Mouse (Mus musculus) bone marrow, adult 2 months (tissue): Measurements from ENCODE around the gene Tenm4. TPM values are rescaled to one million over a fixed set of nuclear protein-coding genes. Genes with fewer than 3 reads are reported as not detected.

Experiments
- H3K27ac ChIP-seq: fragments of 200-500 bp; 2 replicates; pipeline ENCODE4 v1.5.1; 2012; ENCODE audit warnings: low read depth, mild to moderate bottlenecking, control low read depth, inconsistent platforms, low read length; ENCODE audit not compliant: control insufficient read depth, poor library complexity, insufficient read depth
- H3K4me1 ChIP-seq: fragments of 200-500 bp; 2 replicates; pipeline ENCODE4 v1.6.1; 2011; ENCODE audit warnings: low read length; ENCODE audit not compliant: control insufficient read depth, insufficient read depth
- H3K4me3 ChIP-seq: fragments of 200-500 bp; replicated peaks from 2 replicates; pipeline ENCODE3; 2011; ENCODE audit warnings: mild to moderate bottlenecking, low read depth, low read length, control low read depth; ENCODE audit not compliant: control insufficient read depth
- CTCF ChIP-seq: fragments of 200-500 bp; IDR thresholded peaks from 2 replicates; pipeline ENCODE4 v1.5.1; 2011; ENCODE audit warnings: low read length, control low read depth; ENCODE audit not compliant: control insufficient read depth, insufficient read depth
- POLR2A ChIP-seq: fragments of 200-500 bp; IDR thresholded peaks from 2 replicates; pipeline ENCODE4 v1.6.1; 2011; ENCODE audit warnings: low read depth, mild to moderate bottlenecking, control low read depth, low read length, borderline replicate concordance; ENCODE audit not compliant: control insufficient read depth
- WGBS: fragments of 180-500 bp; shearing (Covaris S2); methylation state at CpG from one replicate; pipeline ENCODE4 v1.1.7; 2018; 5-methylcytosine and 5-hydroxymethylcytosine counted together
- polyA plus RNA-seq: library from polyadenylated mRNA; stranded (reverse); fragments of >200 nt; gene quantifications from 2 replicates; pipeline ENCODE4 v1.2.4, GENCODE M21; 2011; ENCODE audit warnings: low replicate concordance; ENCODE audit not compliant: missing spikeins, insufficient read depth, insufficient read length

Gene Tenm4
- 0.59 and 1.3 TPM in 2 replicates for polyA plus RNA-seq

GRCm38 (mm10) chr7:96170924-96171595 is at the start of gene Tenm4:
Tenm4 (plus strand) TSS chr7:96171246.
- WGBS, result 28% methylated on average over 14 of the region's 14 CpGs
- no peak within 1 kb of the TSS for H3K27ac ChIP-seq
- H3K4me1 ChIP-seq, result no peaks in the 10 kb centered on the region
- H3K4me3 ChIP-seq, result no peak within 1 kb of the TSS
- no peak for TF ChIP-seq CTCF
- TF ChIP-seq POLR2A, result no peak

DNA sequence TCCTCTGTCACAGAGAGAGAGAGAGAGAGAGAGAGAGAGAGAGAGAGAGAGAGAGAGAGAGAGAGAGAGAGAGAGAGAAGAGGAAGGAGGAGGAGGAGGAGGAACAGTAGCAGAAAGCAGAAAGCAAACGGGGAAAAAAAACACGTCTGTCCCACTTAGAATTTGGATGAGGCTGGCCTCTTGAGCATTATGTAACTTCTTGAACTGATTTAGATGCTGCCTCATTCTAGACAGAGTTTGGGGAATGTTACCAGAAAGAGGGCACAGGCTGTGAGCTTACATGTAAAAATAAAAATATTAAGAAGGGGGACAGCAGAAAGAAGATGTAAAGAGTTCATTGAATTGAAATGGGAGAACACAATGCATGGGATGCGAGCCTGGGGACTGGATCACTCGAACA is 40.3 kb upstream of the Tenm4 start:
- H3K27ac ChIP-seq, result no peak overlapping the region
- no peaks in the 10 kb centered on the region for H3K4me1 ChIP-seq
- no peak overlapping the region for H3K4me3 ChIP-seq
- 32% methylated on average over 4 of the region's 4 CpGs for WGBS
- TF ChIP-seq CTCF (no peak), POLR2A (no peak)

GRCm38 (mm10) chr7:96131175-96131574 is 39.9 kb upstream of the Tenm4 start:
- Histone ChIP-seq H3K27ac (no peak overlapping the region), H3K4me1 (no peaks in the 10 kb centered on the region), H3K4me3 (no peak overlapping the region)
- 53% methylated on average over 1 of the region's 1 CpGs for WGBS
- TF ChIP-seq CTCF, result no peak
- no peak for TF ChIP-seq POLR2A

- TF ChIP-seq CTCF (no peak), POLR2A (no peak)
These were observed 34.5 kb upstream of the Tenm4 start for GRCm38 (mm10) chr7:96136497-96136961.

GRCm38 (mm10) chr7:96141876-96142275 is 29.2 kb upstream of the Tenm4 start:
- Histone ChIP-seq H3K4me1 (no peaks in the 10 kb centered on the region), H3K4me3 (no peak overlapping the region), H3K27ac (no peak overlapping the region)
- 72% methylated on average over 4 of the region's 4 CpGs for WGBS
- no peak for TF ChIP-seq POLR2A
- TF ChIP-seq CTCF, result no peak

More at GRCm38 (mm10) chr7:96136497-96136961, 34.5 kb upstream of the Tenm4 start:
- no peaks in the 10 kb centered on the region for H3K4me1 ChIP-seq
- H3K27ac ChIP-seq, result no peak overlapping the region
- WGBS, result 69% methylated on average over 6 of the region's 6 CpGs
- H3K4me3 ChIP-seq, result no peak overlapping the region

DNA sequence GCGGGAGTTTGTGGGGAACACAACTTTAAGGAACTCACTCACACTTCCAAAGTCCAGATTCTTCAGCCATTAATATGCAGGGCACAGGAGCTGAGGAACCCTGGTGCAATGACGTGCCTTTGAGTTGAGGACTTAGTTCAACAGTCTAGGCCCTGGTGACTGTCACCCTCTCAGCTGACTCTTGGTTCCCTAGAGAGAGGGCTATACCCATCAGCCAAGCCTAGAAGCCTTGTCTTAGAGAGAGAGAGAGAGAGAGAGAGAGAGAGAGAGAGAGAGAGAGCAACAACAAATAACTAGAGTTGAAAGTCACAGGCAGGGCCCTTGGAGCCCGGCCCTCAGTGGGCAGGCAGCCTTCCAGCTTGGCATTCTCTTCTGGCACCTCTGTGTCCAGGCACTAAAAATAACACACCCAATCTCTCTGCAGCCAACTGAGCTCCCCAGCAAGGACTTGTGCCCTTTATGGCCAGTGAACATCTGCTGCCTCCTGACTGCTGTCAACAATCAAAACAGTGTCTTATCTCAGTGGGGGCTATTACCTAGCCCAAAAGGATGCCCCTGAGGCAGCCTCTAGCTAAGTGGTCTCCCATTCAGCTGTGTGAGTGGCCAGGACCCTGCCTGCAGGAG is 28.0 kb upstream of the Tenm4 start:
- H3K4me1 ChIP-seq, result no peaks in the 10 kb centered on the region
- no peak overlapping the region for H3K4me3 ChIP-seq
- WGBS, result 56% methylated on average over 3 of the region's 3 CpGs
- H3K27ac ChIP-seq, result no peak overlapping the region
- TF ChIP-seq POLR2A, result no peak
- no peak for TF ChIP-seq CTCF

DNA sequence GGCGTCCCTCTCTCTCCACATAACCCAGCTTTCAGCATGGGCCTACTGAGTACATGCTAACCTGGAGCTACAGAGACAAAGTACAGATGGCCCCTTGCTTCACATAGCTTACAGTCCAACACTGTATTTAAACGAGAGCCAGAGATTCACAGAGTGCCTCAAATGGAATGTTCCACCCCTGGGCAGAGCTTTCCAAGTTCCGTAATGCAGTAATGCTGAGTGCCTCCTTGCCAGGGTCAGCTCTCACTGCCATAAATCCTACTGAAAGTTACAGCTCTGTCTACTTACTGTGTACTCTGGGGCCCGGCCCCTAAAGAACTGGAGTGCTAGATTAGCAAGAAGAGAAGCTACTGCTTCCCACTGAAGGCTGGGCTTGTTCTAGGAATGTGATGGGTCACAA is 23.6 kb upstream of the Tenm4 start:
- Histone ChIP-seq H3K27ac (no peak overlapping the region), H3K4me1 (no peaks in the 10 kb centered on the region), H3K4me3 (no peak overlapping the region)
- 77% methylated on average over 4 of the region's 4 CpGs for WGBS
- no peak for TF ChIP-seq POLR2A
- TF ChIP-seq CTCF, result no peak

- WGBS, result 72% methylated on average over 4 of the region's 4 CpGs
- H3K4me3 ChIP-seq, result no peak overlapping the region
- TF ChIP-seq CTCF (no peak), POLR2A (no peak)
These were observed 22.9 kb upstream of the Tenm4 start for GRCm38 (mm10) chr7:96148191-96148590.

More at GRCm38 (mm10) chr7:96148191-96148590, 22.9 kb upstream of the Tenm4 start:
- no peak overlapping the region for H3K27ac ChIP-seq
- no peaks in the 10 kb centered on the region for H3K4me1 ChIP-seq
